Mouse (Mus musculus) thymus, postnatal 10 days (tissue): ENCODE measurements around the gene Zfp882.
A peak's percentile ranks its signal among the peaks of the same experiment; 100 is the strongest.
"Not testable (repeated sequence)": the region's sequence is repeated elsewhere in the genome, so short reads cannot be mapped to it uniquely, and the experiment has no call there.

Experiments used
- DNase-seq, 2 experiments: peaks; one replicate each; pipeline ENCODE4 v3.0.0; 2021; ENCODE audit warnings: low spot score in 2 of 2

Zfp882 gene

GRCm38 (mm10) chr8:71908309-71909261 is at the start of gene Zfp882, which contains the start of gene Zfp617:
TSS of gene Zfp882 (plus strand) at chr8:71908608.
TSS of gene Zfp617 (plus strand) at chr8:71908635.
- peak; percentile 78 to 83 for DNase-seq

- DNase-seq, result not testable (repeated sequence)
Observed at GRCm38 (mm10) chr8:71861551-71861950, 46.9 kb upstream of the Zfp882 start.

GRCm38 (mm10) chr8:71862038-71862437 is 46.4 kb upstream of the Zfp882 start:
- not testable (repeated sequence) for DNase-seq

GRCm38 (mm10) chr8:71881618-71882274 is 26.7 kb upstream of the Zfp882 start, which contains the start of gene Zfp709:
TSS of gene Zfp709 (plus strand) at chr8:71882019.
- DNase-seq, result peak; percentile 40 to 50

- DNase-seq, result not testable (repeated sequence)
Observed at GRCm38 (mm10) chr8:71900666-71901065, 7.7 kb upstream of the Zfp882 start.

GRCm38 (mm10) chr8:71903084-71903483 is 5.3 kb upstream of the Zfp882 start:
- DNase-seq, result not testable (repeated sequence)

GRCm38 (mm10) chr8:71906809-71907208 is 1.6 kb upstream of the Zfp882 start:
- no peak for DNase-seq

GRCm38 (mm10) chr8:71907798-71908257 is 580 bp upstream of the Zfp882 start:
- DNase-seq, result no peak

- DNase-seq, result no peak
Observed at GRCm38 (mm10) chr8:71912286-71912685, 3.9 kb downstream of the Zfp882 start.

GRCm38 (mm10) chr8:71922567-71923401 is 14.4 kb downstream of the Zfp882 start:
- peak; percentile 89 to 92 for DNase-seq

- no peak for DNase-seq
Observed at GRCm38 (mm10) chr8:71925791-71926190, 17.4 kb downstream of the Zfp882 start.

- no peak for DNase-seq
Observed at GRCm38 (mm10) chr8:71926551-71926950, 18.1 kb downstream of the Zfp882 start.

- DNase-seq, result no peak
Observed at GRCm38 (mm10) chr8:71927779-71928178, 19.4 kb downstream of the Zfp882 start.

- DNase-seq, result not testable (repeated sequence)
Observed at GRCm38 (mm10) chr8:71938037-71938436, 29.6 kb downstream of the Zfp882 start.

- no peak for DNase-seq
Observed at GRCm38 (mm10) chr8:71940293-71941208, 32.1 kb downstream of the Zfp882 start.

- no peak for DNase-seq
Observed at GRCm38 (mm10) chr8:71941776-71942175, 33.4 kb downstream of the Zfp882 start.

GRCm38 (mm10) chr8:71948624-71949023 is 40.2 kb downstream of the Zfp882 start:
- DNase-seq, result no peak

- peak; percentile 98 to 99 for DNase-seq
Observed at GRCm38 (mm10) chr8:71950482-71951221, 42.2 kb downstream of the Zfp882 start, which contains the start of gene Zfp961. TSS of gene Zfp961 (plus strand) at chr8:71951038.

GRCm38 (mm10) chr8:71951436-71952161 is 43.2 kb downstream of the Zfp882 start:
- DNase-seq, result peak in 1 of 2 experiments; percentile 13
